Mouse (Mus musculus) neural tube, embryonic 12.5 days (tissue): ENCODE measurements at regions not wholly inside any gene's neighbourhood (a gene's known extent, or its start where the extent isn't known, plus 50 kb on each side); places are given as distances from the start of the nearest gene placed in this dataset.

ENCODE experiments used
- ATAC-seq: fragments of 200-750 bp; cut with Nextera tagmentation; 2 replicates; pipeline ENCODE4 v1.8.0; 2017; ENCODE audit warnings: low read depth, mild to moderate bottlenecking, moderate TSS enrichment, moderate library complexity; ENCODE audit not compliant: low FRiP score
- H3K27ac ChIP-seq: fragments of 300-500 bp; sonication (generic); 2 replicates; pipeline ENCODE4 v1.5.1; 2016
- H3K27me3 ChIP-seq: fragments of 300-500 bp; sonication (generic); replicated peaks from 2 replicates; pipeline ENCODE4 v1.6.1; 2016; ENCODE audit warnings: mild to moderate bottlenecking
- H3K36me3 ChIP-seq: fragments of 300-500 bp; sonication (generic); 2 replicates; pipeline ENCODE4 v1.6.1; 2016; ENCODE audit warnings: mild to moderate bottlenecking
- H3K4me1 ChIP-seq: fragments of 300-500 bp; sonication (generic); 2 replicates; pipeline ENCODE4 v1.6.1; 2016
- H3K4me2 ChIP-seq: fragments of 300-500 bp; sonication (generic); replicated peaks from 2 replicates; pipeline ENCODE4 v1.6.1; 2016; ENCODE audit warnings: mild to moderate bottlenecking
- H3K4me3 ChIP-seq: fragments of 300-500 bp; sonication (generic); 2 replicates; pipeline ENCODE4 v1.5.1; 2016
- H3K9ac ChIP-seq: fragments of 300-500 bp; sonication (generic); 2 replicates; pipeline ENCODE4 v1.6.1; 2016; ENCODE audit warnings: mild to moderate bottlenecking
- H3K9me3 ChIP-seq: fragments of 300-500 bp; sonication (generic); 2 replicates; pipeline ENCODE4 v1.6.1; 2016; ENCODE audit warnings: mild to moderate bottlenecking
- WGBS: fragments of 180-500 bp; shearing (Covaris S2); methylation state at CpG from one replicate; pipeline ENCODE4 v1.1.7; 2016; 5-methylcytosine and 5-hydroxymethylcytosine counted together

DNA sequence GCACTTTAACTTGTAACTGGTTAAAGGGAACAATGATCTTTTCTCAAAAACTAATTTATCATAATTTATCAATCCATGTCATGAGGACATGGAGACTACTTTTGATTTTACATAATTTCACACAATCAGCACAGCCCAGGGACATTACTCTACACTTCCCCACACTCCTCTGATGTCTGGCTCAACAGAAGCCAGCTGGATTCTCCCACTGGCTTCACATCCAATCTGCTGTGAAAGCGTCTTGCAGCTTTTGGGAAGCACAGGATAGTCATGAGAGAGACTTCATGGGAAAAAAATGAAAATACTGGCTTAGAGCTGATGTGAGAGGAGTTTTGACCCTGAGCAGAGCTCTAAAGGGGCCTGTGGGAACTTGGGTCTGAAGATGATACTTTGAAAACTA lies 61.7 kb upstream of the Hrasls start:
- no peak for ATAC-seq
- WGBS: 90% methylated on average over 1 of the region's 1 CpGs
- Histone ChIP-seq H3K4me2 (no peak overlapping the region), H3K4me3 (no peak overlapping the region), H3K27me3 (no peaks in the 10 kb centered on the region), H3K36me3 (no peaks in the 10 kb centered on the region), H3K4me1 (no peaks in the 10 kb centered on the region), H3K9ac (no peak overlapping the region), H3K27ac (no peak overlapping the region), H3K9me3 (no peaks in the 10 kb centered on the region)

DNA sequence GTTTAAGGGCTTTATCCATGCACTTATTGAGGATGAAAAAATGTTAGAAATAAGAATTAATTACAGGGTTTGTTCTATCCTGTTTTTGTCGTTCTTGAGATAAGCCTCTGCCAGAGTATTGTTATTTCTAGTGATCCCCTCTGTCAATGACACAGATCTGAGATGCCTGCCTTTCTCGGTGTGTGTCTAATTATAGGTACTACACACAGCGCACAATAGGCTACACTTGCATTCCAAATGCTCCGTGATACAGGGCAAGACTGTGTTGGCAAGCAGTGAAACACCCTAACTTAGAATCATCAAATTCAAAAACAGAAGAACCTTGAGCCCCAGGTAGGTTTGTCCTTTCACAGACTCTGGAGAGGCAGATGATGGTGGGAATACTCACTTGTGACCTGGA lies 90.3 kb upstream of the Hrasls start:
- Histone ChIP-seq H3K36me3 (no peaks in the 10 kb centered on the region), H3K27ac (no peak overlapping the region), H3K4me1 (no peaks in the 10 kb centered on the region), H3K9me3 (no peaks in the 10 kb centered on the region), H3K4me3 (no peak overlapping the region), H3K9ac (no peak overlapping the region), H3K27me3 (no peaks in the 10 kb centered on the region), H3K4me2 (no peak overlapping the region)
- ATAC-seq: no peak
- WGBS: 88% methylated on average over 4 of the region's 4 CpGs

DNA sequence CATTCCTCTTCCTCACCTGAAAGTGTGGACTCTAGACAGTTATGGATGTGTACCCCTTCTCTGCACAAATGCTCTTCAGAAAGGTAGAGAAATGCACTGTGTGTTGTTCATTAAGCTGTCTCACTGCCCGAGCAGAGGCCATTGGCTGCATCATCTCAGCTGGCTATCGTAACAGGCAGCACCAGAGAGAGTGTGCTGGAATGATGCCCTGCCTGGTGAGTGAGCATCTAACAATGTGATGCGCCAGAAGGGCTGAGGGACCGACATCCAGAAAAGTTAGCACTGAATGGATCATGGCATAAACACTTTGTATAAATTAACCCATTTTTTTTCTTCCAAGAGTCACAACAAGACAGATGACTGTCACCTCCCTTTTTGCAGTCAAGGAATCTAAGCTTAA lies 112.7 kb upstream of the Hrasls start:
- Histone ChIP-seq H3K36me3 (no peaks in the 10 kb centered on the region), H3K4me2 (no peak overlapping the region), H3K4me1 (no peaks in the 10 kb centered on the region), H3K9me3 (no peaks in the 10 kb centered on the region), H3K27ac (no peak overlapping the region), H3K4me3 (no peak overlapping the region), H3K9ac (no peak overlapping the region), H3K27me3 (no peaks in the 10 kb centered on the region)
- WGBS: 87% methylated on average over 4 of the region's 4 CpGs
- ATAC-seq: no peak

DNA sequence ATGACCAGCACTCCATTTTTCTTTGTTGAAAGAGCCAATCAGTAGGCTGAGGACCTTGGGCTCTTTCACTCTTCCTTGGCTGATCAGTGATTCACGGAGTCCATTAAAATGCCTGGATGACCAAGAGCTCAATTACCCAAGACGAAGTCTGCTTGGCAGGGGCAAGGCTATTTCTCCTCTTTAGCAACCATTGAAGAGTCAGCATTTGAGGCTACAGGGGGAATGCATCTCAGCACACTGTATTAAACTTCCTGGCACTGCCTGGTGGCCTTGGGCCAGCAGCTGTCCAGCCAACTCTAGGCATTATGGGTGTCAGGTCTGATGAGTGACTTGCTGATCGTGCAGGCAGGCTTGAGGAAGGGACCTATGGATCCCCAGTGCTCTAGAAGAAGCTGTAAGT lies 136.5 kb upstream of the Mb21d2 start:
- no peak overlapping the region for H3K4me3 ChIP-seq

DNA sequence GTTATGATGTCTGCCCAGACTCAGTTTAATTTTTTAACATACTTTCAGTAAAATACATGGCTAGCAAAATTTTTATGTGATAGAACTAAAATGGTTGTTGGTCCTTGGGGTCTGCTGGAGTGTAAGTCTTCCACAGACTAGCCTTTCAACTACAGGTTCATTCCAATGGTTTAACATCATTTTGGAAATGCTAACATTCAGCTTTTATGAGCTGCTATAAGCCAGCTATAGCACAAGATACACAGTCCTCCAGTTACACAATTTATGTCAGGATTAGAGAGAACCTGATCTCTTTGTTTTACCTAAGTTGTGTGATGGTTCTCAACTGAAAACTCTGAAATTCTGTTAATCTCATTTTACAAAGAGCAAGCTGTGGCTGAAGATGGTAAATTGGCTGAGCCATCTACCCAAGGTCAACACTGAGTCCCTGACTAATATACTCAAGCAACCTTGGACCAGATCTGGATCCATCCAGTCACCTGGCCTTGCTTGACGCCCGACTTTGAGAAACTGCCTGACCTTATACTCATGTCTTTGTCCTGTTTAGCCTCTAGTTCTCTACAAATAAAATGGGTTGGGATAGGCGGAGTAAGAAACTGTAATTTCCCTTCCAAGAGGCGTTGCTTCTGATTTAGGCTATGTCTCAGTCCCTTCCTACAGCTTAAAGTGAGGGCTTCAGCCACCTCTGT lies 135.8 kb upstream of the Mb21d2 start:
- 90% methylated on average over 4 of the region's 4 CpGs for WGBS
- H3K36me3 ChIP-seq: no peaks in the 10 kb centered on the region
- H3K4me1 ChIP-seq: no peaks in the 10 kb centered on the region
- ATAC-seq: no peak
- no peak overlapping the region for H3K4me2 ChIP-seq
- H3K27ac ChIP-seq: no peak overlapping the region
- no peak overlapping the region for H3K9ac ChIP-seq
- H3K27me3 ChIP-seq: no peaks in the 10 kb centered on the region
- H3K9me3 ChIP-seq: no peaks in the 10 kb centered on the region
- H3K4me3 ChIP-seq: no peak overlapping the region

More for the DNA sequence above, 136.5 kb upstream of the Mb21d2 start:
- Histone ChIP-seq H3K27me3 (no peaks in the 10 kb centered on the region), H3K9me3 (no peaks in the 10 kb centered on the region), H3K9ac (no peak overlapping the region), H3K27ac (no peak overlapping the region), H3K36me3 (no peaks in the 10 kb centered on the region), H3K4me1 (no peaks in the 10 kb centered on the region), H3K4me2 (no peak overlapping the region)
- ATAC-seq: no peak
- 74% methylated on average over 3 of the region's 3 CpGs for WGBS

DNA sequence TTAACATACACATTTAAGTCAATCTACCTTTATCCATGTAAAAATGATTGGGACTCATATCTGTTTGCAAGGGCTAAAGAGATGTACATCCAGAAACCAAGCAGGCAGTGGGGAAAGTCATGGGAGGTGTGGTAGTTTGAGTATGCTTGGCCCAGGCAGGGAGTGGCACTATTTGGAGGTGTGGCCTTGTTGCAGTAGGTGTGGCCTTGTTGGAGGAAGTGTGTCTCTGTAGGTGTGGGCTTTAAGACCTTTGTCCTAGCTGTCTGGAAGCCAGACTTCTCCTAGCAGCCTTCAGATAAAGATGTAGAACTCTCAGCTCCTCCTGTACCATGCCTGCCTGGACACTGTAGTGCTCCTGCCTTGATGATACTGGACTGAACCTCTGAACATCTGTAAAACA lies 133.9 kb upstream of the Mb21d2 start:
- Histone ChIP-seq H3K9ac (no peak overlapping the region), H3K27ac (no peak overlapping the region), H3K4me2 (no peak overlapping the region), H3K4me3 (no peak overlapping the region), H3K9me3 (no peaks in the 10 kb centered on the region), H3K36me3 (no peaks in the 10 kb centered on the region), H3K4me1 (no peaks in the 10 kb centered on the region), H3K27me3 (no peaks in the 10 kb centered on the region)
- no peak for ATAC-seq

DNA sequence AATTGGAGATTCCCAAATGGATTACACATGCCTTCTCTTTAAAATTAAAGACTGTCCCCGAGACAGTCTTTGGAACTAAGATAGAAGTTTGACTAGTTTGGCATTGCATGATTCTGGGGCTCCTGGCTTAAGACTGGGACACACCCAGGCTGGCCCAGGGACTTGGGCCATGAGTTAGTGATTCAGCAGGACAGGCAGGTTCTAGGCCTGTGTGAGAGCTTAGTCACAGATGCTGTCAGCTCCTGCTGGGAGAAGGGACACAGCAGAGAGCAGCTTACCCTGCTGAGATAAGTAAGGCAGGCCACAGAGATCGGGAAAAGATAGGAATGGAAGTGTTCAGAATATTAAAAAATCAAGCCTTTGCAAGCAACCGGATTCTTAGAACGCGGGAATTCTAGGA lies 127.6 kb upstream of the Mb21d2 start:
- ATAC-seq: no peak
- H3K9ac ChIP-seq: no peak overlapping the region
- no peaks in the 10 kb centered on the region for H3K4me1 ChIP-seq
- H3K27ac ChIP-seq: no peak overlapping the region
- no peak overlapping the region for H3K4me3 ChIP-seq
- no peaks in the 10 kb centered on the region for H3K9me3 ChIP-seq
- no peaks in the 10 kb centered on the region for H3K27me3 ChIP-seq
- WGBS: 86% methylated on average over 5 of the region's 5 CpGs
- no peaks in the 10 kb centered on the region for H3K36me3 ChIP-seq
- H3K4me2 ChIP-seq: no peak overlapping the region

DNA sequence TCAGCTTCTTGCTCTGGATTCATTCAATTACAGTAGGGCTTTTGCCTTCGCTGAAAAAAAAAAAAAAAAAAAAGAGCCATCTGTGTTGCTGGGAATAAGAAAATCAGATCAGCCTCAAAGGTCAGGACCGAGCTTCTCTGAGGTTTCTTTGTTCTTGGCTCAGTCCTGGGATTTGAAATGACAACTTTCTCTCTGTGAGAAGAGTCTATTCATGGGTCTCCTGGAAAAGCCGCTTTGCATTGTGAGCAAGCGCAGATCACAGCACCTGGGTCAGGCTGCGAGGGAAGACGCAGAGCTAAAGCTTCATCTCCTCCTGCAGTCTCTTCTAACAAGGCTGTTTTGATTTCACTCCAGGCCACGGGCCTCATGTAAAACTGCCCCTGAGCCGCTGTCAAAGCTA lies 125.0 kb upstream of the Mb21d2 start:
- 55% methylated on average over 8 of the region's 8 CpGs for WGBS
- Histone ChIP-seq H3K4me2 (no peak overlapping the region), H3K4me1 (no peaks in the 10 kb centered on the region), H3K9me3 (no peaks in the 10 kb centered on the region), H3K4me3 (no peak overlapping the region), H3K36me3 (no peaks in the 10 kb centered on the region), H3K9ac (no peak overlapping the region), H3K27me3 (no peaks in the 10 kb centered on the region), H3K27ac (no peak overlapping the region)
- ATAC-seq: no peak

DNA sequence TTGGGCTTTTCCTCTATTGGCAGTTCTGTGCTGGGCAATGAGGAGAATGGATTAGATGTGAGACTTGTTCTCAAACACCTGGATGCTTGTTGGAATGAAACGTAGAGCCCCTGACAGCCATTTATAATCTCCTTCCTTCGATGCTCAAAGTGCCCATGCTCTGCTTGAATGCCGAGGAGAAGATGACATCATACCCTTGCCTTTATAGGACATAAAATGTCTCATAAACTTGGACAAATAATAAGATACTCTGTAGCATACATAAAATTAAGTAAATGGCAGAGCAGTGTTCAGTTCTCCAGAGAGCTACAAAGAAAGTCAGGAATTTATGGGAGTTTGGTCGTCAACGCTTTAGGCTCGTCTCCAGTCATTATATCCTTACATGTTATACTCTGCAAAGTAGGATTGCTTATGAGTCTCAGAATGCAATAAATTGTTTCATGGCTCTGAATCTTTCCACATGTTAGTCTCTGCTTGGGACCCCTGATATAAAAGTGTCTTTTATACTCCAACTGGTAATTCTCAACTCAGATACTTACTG lies 117.0 kb upstream of the Mb21d2 start:
- Histone ChIP-seq H3K4me3 (no peak overlapping the region), H3K4me2 (no peak overlapping the region), H3K27ac (no peak overlapping the region), H3K9ac (no peak overlapping the region), H3K4me1 (no peaks in the 10 kb centered on the region), H3K36me3 (no peaks in the 10 kb centered on the region), H3K9me3 (no peaks in the 10 kb centered on the region), H3K27me3 (no peaks in the 10 kb centered on the region)
- 75% methylated on average over 6 of the region's 6 CpGs for WGBS
- ATAC-seq: no peak

DNA sequence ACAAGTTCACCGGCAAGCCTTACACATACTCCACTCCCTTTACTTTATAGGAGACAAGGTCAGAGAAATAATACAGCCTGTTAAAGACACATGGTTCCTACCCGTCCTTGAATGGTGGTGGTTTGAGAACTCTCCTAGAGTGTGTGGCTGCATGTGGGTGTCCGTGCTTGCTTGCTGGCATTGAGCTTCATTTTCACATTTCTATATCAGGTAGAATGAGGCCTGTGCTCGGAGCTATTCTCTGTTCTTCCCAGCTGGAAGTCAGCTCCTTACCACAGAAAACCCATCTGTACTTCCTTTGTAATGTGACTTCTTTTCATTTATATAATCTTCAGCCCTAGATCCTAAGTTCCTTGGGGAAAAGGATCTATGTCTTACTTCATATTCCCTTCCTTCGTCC lies 106.0 kb upstream of the Mb21d2 start:
- Histone ChIP-seq H3K9me3 (no peaks in the 10 kb centered on the region), H3K4me1 (peaks cover 8% of the 10 kb centered on the region), H3K36me3 (no peaks in the 10 kb centered on the region), H3K9ac (no peak overlapping the region), H3K27me3 (no peaks in the 10 kb centered on the region), H3K27ac (no peak overlapping the region), H3K4me2 (no peak overlapping the region), H3K4me3 (no peak overlapping the region)
- no peak for ATAC-seq
- 85% methylated on average over 5 of the region's 5 CpGs for WGBS

DNA sequence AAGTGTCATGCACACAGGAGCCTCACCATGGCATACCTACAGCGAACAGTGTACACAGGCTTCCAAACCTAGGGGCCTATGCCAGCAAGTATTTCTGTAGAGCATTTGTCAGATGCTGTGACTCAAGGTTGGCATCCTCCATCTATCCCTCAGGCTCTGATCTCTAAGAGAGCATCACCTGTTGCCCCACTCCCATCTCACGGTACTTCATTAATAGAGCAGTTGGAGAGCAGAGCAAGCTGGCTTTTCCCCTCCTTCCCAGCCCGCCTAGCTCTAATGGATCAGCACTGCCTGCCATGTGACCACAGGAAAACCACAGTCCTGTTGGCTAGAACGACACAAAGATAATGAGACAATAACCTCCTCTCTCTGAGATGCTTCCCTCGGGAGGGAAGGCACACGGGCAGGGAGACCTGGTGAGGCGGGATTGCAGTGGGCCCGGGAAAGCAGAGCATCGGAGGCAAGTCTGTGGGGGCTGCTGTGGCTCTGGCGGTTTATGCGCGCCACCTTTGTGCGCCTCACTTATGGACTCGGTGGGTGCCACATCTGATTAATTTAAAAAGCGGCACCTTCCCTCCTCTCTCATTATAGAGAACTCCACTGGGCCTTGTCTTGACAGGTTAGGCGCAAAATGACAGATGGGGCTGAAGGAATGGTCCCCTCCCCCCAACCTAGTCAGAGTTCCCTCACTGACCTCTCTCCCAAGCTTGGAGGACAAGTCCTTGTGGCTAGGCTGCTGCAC lies 104.8 kb upstream of the Mb21d2 start:
- 47% methylated on average over 16 of the region's 16 CpGs for WGBS
- no peaks in the 10 kb centered on the region for H3K36me3 ChIP-seq
- H3K27ac ChIP-seq: no peak overlapping the region
- no peak overlapping the region for H3K9ac ChIP-seq
- peak; percentile 67 for ATAC-seq
- H3K4me2 ChIP-seq: peak overlapping the region; percentile 36
- no peaks in the 10 kb centered on the region for H3K9me3 ChIP-seq
- H3K4me1 ChIP-seq: peaks cover 8% of the 10 kb centered on the region
- H3K27me3 ChIP-seq: no peaks in the 10 kb centered on the region
- H3K4me3 ChIP-seq: no peak overlapping the region

DNA sequence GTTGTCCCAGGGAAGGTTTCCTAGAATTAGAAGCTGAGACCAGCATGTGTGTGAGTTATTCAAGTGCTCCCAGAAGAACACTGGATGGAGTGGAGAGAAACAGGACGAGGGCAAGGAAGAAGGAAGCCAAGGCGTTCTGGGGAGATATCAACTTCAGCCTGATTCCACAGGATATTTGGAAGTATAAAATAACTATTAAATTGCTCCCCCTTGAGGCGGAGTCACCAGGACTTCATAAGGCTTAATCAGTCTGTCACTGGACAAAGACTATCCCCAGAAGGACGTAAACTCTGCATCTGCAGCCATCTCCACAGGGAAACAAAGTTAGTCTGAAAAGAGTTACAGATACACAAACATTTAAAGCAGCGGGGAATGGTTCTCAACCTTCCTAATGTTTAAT lies 103.9 kb upstream of the Mb21d2 start:
- Histone ChIP-seq H3K9ac (no peak overlapping the region), H3K27ac (no peak overlapping the region), H3K4me2 (no peak overlapping the region), H3K9me3 (no peaks in the 10 kb centered on the region), H3K4me1 (peaks cover 8% of the 10 kb centered on the region), H3K36me3 (no peaks in the 10 kb centered on the region), H3K4me3 (no peak overlapping the region), H3K27me3 (no peaks in the 10 kb centered on the region)
- WGBS: 80% methylated on average over 5 of the region's 5 CpGs
- no peak for ATAC-seq

DNA sequence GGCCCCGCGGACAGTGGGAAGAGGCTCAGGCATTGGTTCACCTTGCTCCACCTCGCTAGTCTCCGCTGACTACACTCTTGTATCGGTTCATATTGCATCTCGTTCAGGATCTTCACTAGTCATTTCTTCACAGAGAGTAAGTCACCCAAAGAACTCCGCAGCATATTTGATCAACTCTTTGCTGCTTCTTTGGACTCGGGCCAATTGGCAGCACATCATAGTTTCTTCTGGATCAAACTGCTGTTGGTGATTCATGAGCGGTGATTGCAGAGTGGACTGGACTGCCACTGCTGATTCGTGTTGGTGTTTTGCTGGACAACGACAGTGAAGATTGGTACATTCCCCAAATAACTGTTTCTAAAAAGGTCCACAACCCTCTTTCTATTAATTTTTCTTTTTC lies 98.4 kb upstream of the Mb21d2 start:
- Histone ChIP-seq H3K27ac (no peak overlapping the region), H3K4me1 (no peaks in the 10 kb centered on the region), H3K27me3 (no peaks in the 10 kb centered on the region), H3K4me3 (no peak overlapping the region), H3K9ac (no peak overlapping the region), H3K4me2 (no peak overlapping the region), H3K9me3 (no peaks in the 10 kb centered on the region), H3K36me3 (no peaks in the 10 kb centered on the region)
- WGBS: 94% methylated on average over 11 of the region's 11 CpGs
- no peak for ATAC-seq
